Mouse (Mus musculus) liver, postnatal 0 days (tissue): ENCODE results near the gene Hdac9. TPM values are rescaled to one million over a fixed set of nuclear protein-coding genes. Genes with fewer than 3 reads are reported as not detected.

Experiments
- ATAC-seq: fragments of 200-750 bp; cut with Nextera tagmentation; 2 replicates; pipeline ENCODE4 v1.8.0; 2017; ENCODE audit warnings: mild to moderate bottlenecking, moderate library complexity
- DNase-seq: peaks from one replicate; pipeline ENCODE4 v3.0.0-alpha.2; 2016
- H3K27ac ChIP-seq: fragments of 300-500 bp; sonication (generic); 2 replicates; pipeline ENCODE4 v1.5.1; 2014; ENCODE audit warnings: antibody characterized with exemption, moderate library complexity, mild to moderate bottlenecking, low read depth
- H3K27me3 ChIP-seq: fragments of 300-500 bp; sonication (generic); 2 replicates; pipeline ENCODE4 v1.6.1; 2014; ENCODE audit warnings: low read length, control low read depth, mixed read lengths; ENCODE audit not compliant: insufficient read depth
- H3K36me3 ChIP-seq: fragments of 300-500 bp; sonication (generic); replicated peaks from 2 replicates; pipeline ENCODE4 v1.6.1; 2014; ENCODE audit warnings: mild to moderate bottlenecking, control low read depth, low read length, moderate library complexity, mixed read lengths; ENCODE audit not compliant: insufficient read depth
- H3K4me1 ChIP-seq: fragments of 300-500 bp; sonication (generic); 2 replicates; pipeline ENCODE4 v1.6.1; 2014; ENCODE audit warnings: antibody characterized with exemption, mild to moderate bottlenecking, control low read depth; ENCODE audit not compliant: insufficient read depth
- H3K4me2 ChIP-seq: fragments of 300-500 bp; sonication (generic); 2 replicates; pipeline ENCODE4 v1.6.1; 2014; ENCODE audit warnings: low read depth, mild to moderate bottlenecking, low read length, moderate library complexity, mixed read lengths
- H3K4me3 ChIP-seq: fragments of 300-500 bp; sonication (generic); 2 replicates; pipeline ENCODE4 v1.5.1; 2014; ENCODE audit warnings: low read depth, low read length
- H3K9ac ChIP-seq: fragments of 300-500 bp; sonication (generic); replicated peaks from 2 replicates; pipeline ENCODE4 v1.6.1; 2014; ENCODE audit warnings: mild to moderate bottlenecking, moderate library complexity
- H3K9me3 ChIP-seq: fragments of 300-500 bp; sonication (generic); 2 replicates; pipeline ENCODE4 v1.6.1; 2016; ENCODE audit warnings: mild to moderate bottlenecking, control low read depth, low read length, mixed read lengths
- CTCF ChIP-seq: sonication (generic); IDR thresholded peaks from 2 replicates; pipeline ENCODE4 v1.5.1; 2016; ENCODE audit warnings: antibody characterized with exemption, low read depth
- EP300 ChIP-seq: IDR thresholded peaks from 2 replicates; pipeline ENCODE4 v1.6.1; 2016; ENCODE audit warnings: antibody characterized with exemption, low read depth, mild to moderate bottlenecking
- WGBS: fragments of 180-500 bp; shearing (Covaris S2); extraction: QIAGEN DNeasy Blood & Tissue Kit; methylation state at CpG from one replicate; pipeline ENCODE4 v1.1.7; 2014; ENCODE audit not compliant: insufficient replicate concordance; 5-methylcytosine and 5-hydroxymethylcytosine counted together
- polyA plus RNA-seq: library from polyadenylated mRNA; unstranded; fragments of >200 nt; fragmentation: Nextera tagmentation; extraction: Ambion mirVana; gene quantifications from 2 replicates; pipeline ENCODE4 v1.2.1, GENCODE M21; 2015

The Hdac9 gene
- polyA plus RNA-seq, 1 experiment from 2014 or later: 1.3 TPM

DNA sequence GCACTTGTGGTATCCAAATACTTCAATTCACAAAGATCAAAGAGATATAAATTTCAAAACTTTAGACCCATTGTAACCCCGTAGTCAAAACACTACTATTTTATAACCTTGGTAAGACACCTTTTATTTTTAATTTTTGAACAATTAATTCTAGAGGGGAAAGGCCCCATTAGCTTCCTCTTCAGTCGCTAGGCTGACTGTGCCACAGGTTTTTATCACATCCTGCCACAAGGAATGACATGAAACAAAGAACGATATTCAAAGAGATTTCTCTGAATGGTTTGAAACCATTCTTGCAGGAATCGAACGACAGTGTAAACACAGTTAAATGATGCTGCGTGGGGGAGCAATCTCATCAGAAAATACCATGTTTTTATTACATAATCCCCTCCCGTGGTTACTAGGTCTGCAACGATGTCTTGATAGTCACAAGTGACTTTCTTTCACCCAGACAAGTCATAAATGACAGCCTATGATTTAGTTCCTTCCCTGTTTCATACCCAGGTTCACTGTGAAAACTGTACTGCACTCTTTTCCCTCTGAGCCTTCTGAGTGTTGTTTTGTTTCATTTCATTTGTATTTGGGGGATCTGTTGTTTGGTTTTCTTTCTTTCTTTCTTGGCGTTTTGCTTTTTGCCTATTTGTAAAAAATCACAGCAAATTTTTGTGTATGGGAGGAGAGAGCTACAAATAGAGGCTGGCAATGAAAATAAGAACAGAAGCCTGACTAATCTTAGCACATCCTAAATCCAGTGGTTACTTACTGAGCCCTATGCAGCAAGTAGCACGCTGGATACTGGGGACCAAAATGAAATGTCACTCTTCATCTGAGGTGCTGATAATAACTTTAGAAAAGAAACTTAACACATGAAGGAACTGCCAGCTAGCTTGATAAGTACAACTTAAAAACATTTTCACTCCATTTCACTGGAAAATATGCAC, 105.0 kb downstream of the Hdac9 start:
- DNase-seq (no peak), ATAC-seq (no peak)
- Histone ChIP-seq H3K9ac (no peak overlapping the region), H3K27me3 (no peaks in the 10 kb centered on the region), H3K4me1 (no peaks in the 10 kb centered on the region), H3K4me3 (no peak overlapping the region), H3K9me3 (no peaks in the 10 kb centered on the region), H3K36me3 (no peaks in the 10 kb centered on the region), H3K27ac (no peak overlapping the region), H3K4me2 (no peak overlapping the region)
- 28% methylated on average over 10 of the region's 10 CpGs for WGBS
- TF ChIP-seq EP300: no peak

DNA sequence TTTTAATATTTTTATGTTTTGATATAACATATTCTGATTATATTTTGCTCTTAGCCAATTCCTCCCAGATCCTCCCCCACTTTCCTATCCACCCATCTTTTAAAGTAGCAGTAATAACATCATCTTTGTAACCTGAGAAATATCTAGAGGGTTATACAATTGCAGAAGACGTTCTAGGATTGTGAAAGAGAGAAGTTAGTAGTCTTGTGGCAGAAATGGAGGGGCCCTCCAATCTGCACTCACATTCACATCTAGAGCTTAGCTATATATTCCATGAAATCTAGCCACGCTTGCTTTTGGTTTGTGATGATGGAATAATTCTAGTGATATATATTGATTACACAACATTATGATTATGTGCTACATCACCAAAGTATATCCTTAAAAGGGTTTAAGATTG, 106.7 kb downstream of the Hdac9 start:
- 58% methylated on average over 2 of the region's 2 CpGs for WGBS
- no peak for TF ChIP-seq EP300
- TF ChIP-seq CTCF: no peak

GRCm38 (mm10) chr12:34808180-34808579, 108.7 kb downstream of the Hdac9 start:
- ATAC-seq (no peak), DNase-seq (no peak)
- no peak overlapping the region for H3K4me3 ChIP-seq
- no peaks in the 10 kb centered on the region for H3K9me3 ChIP-seq
- no peak overlapping the region for H3K4me2 ChIP-seq
- H3K27ac ChIP-seq: no peak overlapping the region
- H3K27me3 ChIP-seq: no peaks in the 10 kb centered on the region
- no peaks in the 10 kb centered on the region for H3K4me1 ChIP-seq
- TF ChIP-seq EP300 (no peak), CTCF (no peak)
- H3K9ac ChIP-seq: no peak overlapping the region
- no peaks in the 10 kb centered on the region for H3K36me3 ChIP-seq
- WGBS: 69% methylated on average over 1 of the region's 1 CpGs

More for the DNA sequence above, 106.7 kb downstream of the Hdac9 start:
- no peaks in the 10 kb centered on the region for H3K9me3 ChIP-seq
- no peak overlapping the region for H3K4me3 ChIP-seq
- no peak overlapping the region for H3K9ac ChIP-seq
- no peaks in the 10 kb centered on the region for H3K4me1 ChIP-seq
- DNase-seq: no peak
- ATAC-seq: no peak
- no peak overlapping the region for H3K27ac ChIP-seq
- no peaks in the 10 kb centered on the region for H3K36me3 ChIP-seq
- no peaks in the 10 kb centered on the region for H3K27me3 ChIP-seq
- no peak overlapping the region for H3K4me2 ChIP-seq

- H3K9ac ChIP-seq: no peak overlapping the region
- no peak overlapping the region for H3K4me3 ChIP-seq
- ATAC-seq (no peak), DNase-seq (no peak)
- TF ChIP-seq CTCF (no peak), EP300 (no peak)
- H3K27ac ChIP-seq: no peak overlapping the region
- H3K4me2 ChIP-seq: no peak overlapping the region
- no peaks in the 10 kb centered on the region for H3K27me3 ChIP-seq
- no peaks in the 10 kb centered on the region for H3K36me3 ChIP-seq
- H3K4me1 ChIP-seq: no peaks in the 10 kb centered on the region
- no peaks in the 10 kb centered on the region for H3K9me3 ChIP-seq
These were observed 110.4 kb downstream of the Hdac9 start for GRCm38 (mm10) chr12:34806528-34806927.

GRCm38 (mm10) chr12:34803721-34804120, 113.2 kb downstream of the Hdac9 start:
- H3K9ac ChIP-seq: no peak overlapping the region
- H3K36me3 ChIP-seq: no peaks in the 10 kb centered on the region
- ATAC-seq: no peak
- no peaks in the 10 kb centered on the region for H3K4me1 ChIP-seq
- TF ChIP-seq CTCF (no peak), EP300 (no peak)
- no peaks in the 10 kb centered on the region for H3K27me3 ChIP-seq
- no peaks in the 10 kb centered on the region for H3K9me3 ChIP-seq
- H3K27ac ChIP-seq: no peak overlapping the region
- no peak overlapping the region for H3K4me2 ChIP-seq
- no peak overlapping the region for H3K4me3 ChIP-seq
- DNase-seq: no peak
- WGBS: 65% methylated on average over 2 of the region's 2 CpGs

DNA sequence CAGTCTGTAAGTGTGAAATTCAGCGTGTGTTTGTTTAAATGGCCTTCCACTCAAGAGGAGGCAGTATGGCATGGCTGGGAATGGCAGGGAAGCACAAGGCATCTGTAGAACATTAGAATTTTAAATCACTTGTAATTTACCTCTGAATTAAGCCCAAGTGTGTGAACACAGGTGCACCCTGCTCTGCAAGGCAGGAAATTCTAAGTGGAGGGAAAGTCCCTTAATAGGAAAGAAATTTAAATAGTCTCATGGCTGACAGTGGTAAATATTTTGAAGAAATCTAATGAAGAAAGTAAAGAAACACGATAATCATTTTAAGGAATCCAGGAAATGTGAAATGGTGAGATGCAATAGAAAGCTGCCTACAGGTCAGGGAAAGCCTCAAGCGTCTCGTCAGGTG, 114.6 kb downstream of the Hdac9 start:
- H3K27me3 ChIP-seq: no peaks in the 10 kb centered on the region
- H3K9ac ChIP-seq: no peak overlapping the region
- no peak overlapping the region for H3K27ac ChIP-seq
- ATAC-seq (no peak), DNase-seq (no peak)
- H3K4me3 ChIP-seq: no peak overlapping the region
- H3K36me3 ChIP-seq: no peaks in the 10 kb centered on the region
- no peaks in the 10 kb centered on the region for H3K4me1 ChIP-seq
- 69% methylated on average over 4 of the region's 4 CpGs for WGBS
- TF ChIP-seq CTCF: no peak
- H3K4me2 ChIP-seq: no peak overlapping the region
- no peaks in the 10 kb centered on the region for H3K9me3 ChIP-seq
